Mouse (Mus musculus) midbrain, embryonic 16.5 days (tissue): Measurements from ENCODE around the gene Tubb1. TPM values are rescaled to one million over a fixed set of nuclear protein-coding genes. Genes with fewer than 3 reads are reported as not detected.

Experiments
- ATAC-seq: fragments of 200-750 bp; cut with Nextera tagmentation; 2 replicates; pipeline ENCODE4 v1.8.0; 2017; ENCODE audit warnings: moderate TSS enrichment
- H3K27ac ChIP-seq: fragments of 300-500 bp; sonication (generic); 2 replicates; pipeline ENCODE4 v1.5.1; 2014; ENCODE audit warnings: mild to moderate bottlenecking, low read length, mixed read lengths
- H3K27me3 ChIP-seq: fragments of 300-500 bp; sonication (generic); 2 replicates; pipeline ENCODE4 v1.6.1; 2014; ENCODE audit warnings: low read depth, low read length, mixed read lengths; ENCODE audit not compliant: control insufficient read depth, insufficient read depth
- H3K36me3 ChIP-seq: fragments of 300-500 bp; sonication (generic); 2 replicates; pipeline ENCODE4 v1.6.1; 2014; ENCODE audit warnings: mild to moderate bottlenecking, low read length, moderate library complexity, mixed read lengths; ENCODE audit not compliant: control insufficient read depth, insufficient read depth
- H3K4me1 ChIP-seq: fragments of 300-500 bp; sonication (generic); 2 replicates; pipeline ENCODE4 v1.6.1; 2014; ENCODE audit warnings: mild to moderate bottlenecking, low read length, mixed read lengths; ENCODE audit not compliant: control insufficient read depth, insufficient read depth
- H3K4me2 ChIP-seq: fragments of 300-500 bp; sonication (generic); 2 replicates; pipeline ENCODE4 v1.6.1; 2014; ENCODE audit warnings: mild to moderate bottlenecking, low read length, mixed read lengths
- H3K4me3 ChIP-seq: fragments of 300-500 bp; sonication (generic); 2 replicates; pipeline ENCODE4 v1.5.1; 2014; ENCODE audit warnings: low read depth, mild to moderate bottlenecking, low read length, moderate library complexity, mixed read lengths
- H3K9ac ChIP-seq: fragments of 300-500 bp; sonication (generic); 2 replicates; pipeline ENCODE4 v1.6.1; 2014; ENCODE audit warnings: low read depth, low read length, mixed read lengths
- H3K9me3 ChIP-seq: fragments of 300-500 bp; sonication (generic); replicated peaks from 2 replicates; pipeline ENCODE4 v1.6.1; 2014; ENCODE audit warnings: mild to moderate bottlenecking, low read length, mixed read lengths; ENCODE audit not compliant: control insufficient read depth, poor library complexity, severe bottlenecking
- WGBS: fragments of 180-500 bp; shearing (Covaris S2); extraction: QIAGEN DNeasy Blood & Tissue Kit; methylation state at CpG from one replicate; pipeline ENCODE4 v1.1.7; 2014; 5-methylcytosine and 5-hydroxymethylcytosine counted together
- polyA plus RNA-seq: library from polyadenylated mRNA; unstranded; fragments of >200 nt; fragmentation: Nextera tagmentation; extraction: Ambion mirVana; gene quantifications from 2 replicates; pipeline ENCODE4 v1.2.1, GENCODE M21; 2015

Tubb1 gene
- polyA plus RNA-seq, 1 experiment from 2014 or later: 0.43 TPM

- Histone ChIP-seq H3K4me1 (peaks cover 8% of the 10 kb centered on the region; the same call in 1 of the 2 replicates), H3K27me3 (no peaks in the 10 kb centered on the region), H3K36me3 (no peaks in the 10 kb centered on the region), H3K9me3 (no peaks in the 10 kb centered on the region), H3K27ac (no peak overlapping the region), H3K9ac (no peak overlapping the region), H3K4me2 (peak overlapping the region; percentile 87; the same call in 1 of the 2 replicates), H3K4me3 (no peak overlapping the region)
- 53% methylated on average over 5 of the region's 5 CpGs for WGBS
- ATAC-seq: no peak
Measured at GRCm38 (mm10) chr2:174439450-174439838, 11.1 kb upstream of the Tubb1 start.

GRCm38 (mm10) chr2:174439961-174440360 is 10.5 kb upstream of the Tubb1 start:
- peaks cover 8% of the 10 kb centered on the region; the same call in 1 of the 2 replicates for H3K4me1 ChIP-seq
- no peaks in the 10 kb centered on the region for H3K36me3 ChIP-seq
- no peak overlapping the region for H3K4me3 ChIP-seq
- ATAC-seq: no peak
- no peak overlapping the region for H3K4me2 ChIP-seq
- H3K9ac ChIP-seq: no peak overlapping the region
- H3K27ac ChIP-seq: no peak overlapping the region
- H3K27me3 ChIP-seq: no peaks in the 10 kb centered on the region
- no peaks in the 10 kb centered on the region for H3K9me3 ChIP-seq
- WGBS: 83% methylated on average over 9 of the region's 9 CpGs

DNA sequence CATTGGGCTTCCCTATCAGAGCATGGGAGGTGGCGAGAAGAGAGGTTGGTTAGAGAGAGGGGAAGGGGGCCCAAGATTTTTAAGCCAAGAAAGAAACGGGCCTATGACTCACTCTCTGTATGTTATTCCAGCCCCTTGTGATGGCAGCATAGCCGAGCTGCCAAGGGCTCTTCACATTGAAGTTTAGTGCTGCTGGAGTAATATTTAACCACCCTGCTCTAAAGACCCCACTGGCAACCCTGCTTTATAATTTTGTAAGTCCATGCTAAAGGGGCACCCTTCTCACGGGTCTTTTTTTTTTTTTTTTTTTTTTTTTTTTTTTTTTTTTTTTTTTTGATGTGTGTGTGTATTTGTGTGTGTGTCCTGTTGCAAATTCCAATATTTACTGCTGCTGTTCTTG is 8.6 kb upstream of the Tubb1 start:
- ATAC-seq: no peak
- H3K4me1 ChIP-seq: peaks cover 8% of the 10 kb centered on the region; the same call in 1 of the 2 replicates
- no peaks in the 10 kb centered on the region for H3K36me3 ChIP-seq
- WGBS: 84% methylated on average over 4 of the region's 4 CpGs
- no peak overlapping the region for H3K4me2 ChIP-seq
- H3K27me3 ChIP-seq: no peaks in the 10 kb centered on the region
- H3K9ac ChIP-seq: no peak overlapping the region
- H3K9me3 ChIP-seq: no peaks in the 10 kb centered on the region
- no peak overlapping the region for H3K27ac ChIP-seq
- no peak overlapping the region for H3K4me3 ChIP-seq

DNA sequence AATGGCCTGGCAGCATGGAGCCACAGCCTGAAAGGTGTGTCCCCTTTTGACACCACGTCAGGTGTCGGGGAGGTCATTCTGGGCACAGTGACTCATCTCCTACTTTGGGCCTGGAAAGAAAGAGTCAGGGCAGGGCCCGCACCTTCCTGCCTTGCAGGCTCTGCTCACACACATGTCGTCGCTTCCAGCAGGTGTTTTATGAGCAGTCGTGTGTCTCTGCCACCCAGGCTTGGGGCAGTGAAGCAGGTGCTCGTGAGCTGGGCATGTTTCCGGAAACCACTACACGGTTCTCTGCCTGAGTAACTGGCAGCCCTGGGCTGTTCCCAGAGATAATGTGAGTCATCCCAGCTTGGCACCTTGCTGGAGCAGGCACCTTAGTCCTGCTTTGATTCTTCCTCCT is 8.0 kb upstream of the Tubb1 start:
- no peaks in the 10 kb centered on the region for H3K36me3 ChIP-seq
- ATAC-seq: no peak

GRCm38 (mm10) chr2:174443046-174443445 is 7.4 kb upstream of the Tubb1 start:
- H3K9ac ChIP-seq: no peak overlapping the region
- WGBS: 57% methylated on average over 2 of the region's 2 CpGs
- H3K9me3 ChIP-seq: no peaks in the 10 kb centered on the region
- ATAC-seq: no peak
- no peaks in the 10 kb centered on the region for H3K36me3 ChIP-seq
- H3K27ac ChIP-seq: no peak overlapping the region
- H3K4me2 ChIP-seq: no peak overlapping the region
- peaks cover 8% of the 10 kb centered on the region; the same call in 1 of the 2 replicates for H3K4me1 ChIP-seq
- no peak overlapping the region for H3K4me3 ChIP-seq
- no peaks in the 10 kb centered on the region for H3K27me3 ChIP-seq

More for the DNA sequence above, 8.0 kb upstream of the Tubb1 start:
- Histone ChIP-seq H3K4me3 (no peak overlapping the region), H3K9ac (no peak overlapping the region), H3K27ac (no peak overlapping the region), H3K4me1 (peaks cover 8% of the 10 kb centered on the region; the same call in 1 of the 2 replicates), H3K4me2 (no peak overlapping the region), H3K27me3 (no peaks in the 10 kb centered on the region), H3K9me3 (no peaks in the 10 kb centered on the region)
- 88% methylated on average over 9 of the region's 9 CpGs for WGBS

DNA sequence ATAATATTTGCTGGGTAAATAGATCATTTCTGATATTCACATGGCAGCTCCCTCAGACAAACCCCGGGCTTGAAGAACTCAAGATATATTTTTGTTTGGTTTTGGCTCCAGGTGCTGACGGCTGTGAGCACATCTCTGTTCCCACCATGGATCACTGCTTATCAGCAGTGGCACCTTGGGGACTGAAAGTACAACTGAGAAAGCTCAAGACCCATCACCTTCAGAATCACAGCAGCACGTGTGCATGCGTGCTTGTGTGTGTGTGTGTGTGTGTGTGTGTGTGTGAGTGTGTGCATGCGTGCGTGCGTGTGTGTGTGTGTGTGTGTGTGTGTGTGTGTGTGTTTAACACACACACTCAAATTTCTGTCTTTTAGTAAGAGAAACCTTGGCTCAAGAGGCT is 6.1 kb upstream of the Tubb1 start:
- H3K9ac ChIP-seq: no peak overlapping the region
- WGBS: 86% methylated on average over 7 of the region's 7 CpGs
- ATAC-seq: no peak

GRCm38 (mm10) chr2:174445018-174445417 is 5.5 kb upstream of the Tubb1 start:
- Histone ChIP-seq H3K27ac (no peak overlapping the region), H3K4me3 (no peak overlapping the region), H3K36me3 (no peaks in the 10 kb centered on the region), H3K4me1 (no peaks in the 10 kb centered on the region), H3K9me3 (no peaks in the 10 kb centered on the region), H3K4me2 (no peak overlapping the region), H3K27me3 (no peaks in the 10 kb centered on the region), H3K9ac (no peak overlapping the region)
- ATAC-seq: no peak
- 88% methylated on average over 6 of the region's 6 CpGs for WGBS

More for the DNA sequence above, 6.1 kb upstream of the Tubb1 start:
- Histone ChIP-seq H3K27ac (no peak overlapping the region), H3K27me3 (no peaks in the 10 kb centered on the region), H3K4me3 (no peak overlapping the region), H3K4me1 (0 out of 2 replicates have a peak, but pooled peaks cover under 1% of the 10 kb centered on the region), H3K9me3 (no peaks in the 10 kb centered on the region), H3K36me3 (no peaks in the 10 kb centered on the region), H3K4me2 (no peak overlapping the region)

DNA sequence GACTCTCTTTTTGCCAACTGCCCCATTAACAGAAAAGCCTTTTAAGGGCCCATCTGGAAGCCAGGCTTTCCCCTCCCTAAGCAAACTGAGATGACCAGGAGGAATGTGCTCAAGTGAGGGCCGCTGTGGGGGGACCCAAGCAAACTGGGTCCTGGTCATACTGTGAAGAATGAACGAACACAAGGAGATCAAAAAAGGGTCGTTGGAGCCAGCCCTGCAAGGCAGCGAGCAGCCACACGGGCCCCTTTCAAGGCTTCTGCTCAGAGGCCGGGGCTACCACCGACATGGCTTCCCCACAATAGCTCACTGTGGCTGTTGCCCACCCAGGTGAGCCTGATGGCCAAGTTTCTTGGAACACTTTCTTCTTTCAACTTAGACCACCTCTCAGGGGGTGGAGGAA is 4.0 kb upstream of the Tubb1 start:
- Histone ChIP-seq H3K27ac (no peak overlapping the region), H3K36me3 (no peaks in the 10 kb centered on the region), H3K4me3 (no peak overlapping the region), H3K9me3 (no peaks in the 10 kb centered on the region), H3K4me2 (no peak overlapping the region), H3K4me1 (no peaks in the 10 kb centered on the region), H3K27me3 (no peaks in the 10 kb centered on the region), H3K9ac (no peak overlapping the region)
- no peak for ATAC-seq
- 54% methylated on average over 7 of the region's 7 CpGs for WGBS

DNA sequence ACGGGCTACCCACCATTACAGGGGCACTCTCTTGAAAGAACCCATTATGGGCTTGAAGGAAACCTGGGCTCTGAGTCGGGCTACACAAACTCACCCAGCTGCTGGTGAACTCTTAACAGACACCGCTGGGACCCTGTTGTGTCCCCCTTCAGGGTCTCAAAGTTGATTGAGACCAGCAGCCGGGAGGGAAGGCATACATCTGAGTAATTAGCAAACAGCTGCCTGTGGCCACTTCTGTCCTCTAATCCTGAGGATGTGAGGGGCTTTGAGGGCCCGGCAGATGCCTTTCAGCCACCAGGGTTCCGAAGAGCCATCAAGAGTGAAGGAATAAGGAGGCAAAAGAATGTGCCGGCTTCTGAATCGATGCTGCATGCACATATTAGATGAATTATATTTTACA is 3.6 kb upstream of the Tubb1 start:
- no peak overlapping the region for H3K4me2 ChIP-seq
- H3K36me3 ChIP-seq: no peaks in the 10 kb centered on the region
- no peak for ATAC-seq
- H3K9ac ChIP-seq: no peak overlapping the region
- H3K27me3 ChIP-seq: no peaks in the 10 kb centered on the region
- H3K27ac ChIP-seq: no peak overlapping the region
- H3K9me3 ChIP-seq: no peaks in the 10 kb centered on the region
- no peak overlapping the region for H3K4me3 ChIP-seq
- no peaks in the 10 kb centered on the region for H3K4me1 ChIP-seq
- WGBS: 46% methylated on average over 8 of the region's 8 CpGs
